Mouse (Mus musculus) CH12.LX (cell line): ENCODE measurements at regions not wholly inside any gene's neighbourhood (a gene's known extent, or its start where the extent isn't known, plus 50 kb on each side); places are given as distances from the start of the nearest gene placed in this dataset.

Source experiments
- DNase-seq: peaks from one replicate; pipeline ENCODE4 v3.0.0-alpha.2; 2013; ENCODE audit errors: extremely low read depth
- H3K27ac ChIP-seq: 2 replicates; pipeline ENCODE4 v1.5.1; 2012; ENCODE audit warnings: low read depth, mild to moderate bottlenecking, control low read depth, moderate library complexity; ENCODE audit not compliant: insufficient read depth
- H3K27me3 ChIP-seq: replicated peaks from 2 replicates; pipeline ENCODE3; 2012; ENCODE audit warnings: inconsistent platforms
- H3K36me3 ChIP-seq, 2 experiments: replicated peaks in 1 of 2; 2 replicates each; pipeline versions ENCODE3 to v1.6.1; 2012; ENCODE audit warnings: inconsistent platforms in 1 of 2, low read length in 1 of 2, mild to moderate bottlenecking in 1 of 2, mixed read lengths in 1 of 2, moderate library complexity in 1 of 2; ENCODE audit not compliant: control insufficient read depth in 1 of 2, insufficient read depth in 1 of 2
- H3K4me1 ChIP-seq, 2 experiments: 2 replicates each; pipeline ENCODE4 v1.6.1; 2012; ENCODE audit warnings: inconsistent platforms in 1 of 2, moderate library complexity in 1 of 2; ENCODE audit not compliant: insufficient read depth in 2 of 2, control insufficient read depth in 1 of 2
- H3K4me2 ChIP-seq: 2 replicates; pipeline ENCODE4 v1.6.1; 2012; ENCODE audit warnings: low read depth, mild to moderate bottlenecking, control low read depth; ENCODE audit not compliant: poor library complexity, insufficient read depth, severe bottlenecking
- H3K4me3 ChIP-seq, 3 experiments: fragments of 150-350 bp in 1 of 3; sonication (generic) in 1 of 3; replicated peaks in 1 of 3; 2 replicates each; pipeline versions ENCODE3 to v1.5.1; 2011 to 2012; ENCODE audit warnings: low read depth in 2 of 3, low read length in 2 of 3, mild to moderate bottlenecking in 2 of 3, moderate library complexity in 2 of 3, control low read depth in 1 of 3, improper control_type of control experiment in 1 of 3, inconsistent platforms in 1 of 3, mixed read lengths in 1 of 3; ENCODE audit not compliant: poor library complexity in 1 of 3
- H3K79me2 ChIP-seq: replicated peaks from 2 replicates; pipeline ENCODE4 v1.6.1; 2012; ENCODE audit warnings: mild to moderate bottlenecking, moderate library complexity; ENCODE audit not compliant: control insufficient read depth, poor library complexity, insufficient read depth, severe bottlenecking; ENCODE audit errors: extremely low read depth
- H3K9ac ChIP-seq: 2 replicates; pipeline ENCODE4 v1.6.1; 2012; ENCODE audit warnings: low read depth, mild to moderate bottlenecking, control low read depth, moderate library complexity; ENCODE audit not compliant: insufficient read depth
- H3K9me3 ChIP-seq: replicated peaks from 2 replicates; pipeline ENCODE3; 2012; ENCODE audit warnings: low read length, inconsistent platforms, mixed read lengths
- E2F4 ChIP-seq: IDR thresholded peaks from 2 replicates; pipeline ENCODE4 v1.6.1; 2011; ENCODE audit warnings: low read depth, low read length, improper control_type of control experiment; ENCODE audit not compliant: insufficient replicate concordance
- HCFC1 ChIP-seq: IDR thresholded peaks from 2 replicates; pipeline ENCODE4 v1.6.1; 2012; ENCODE audit warnings: low read depth, mild to moderate bottlenecking, inconsistent platforms, low read length, improper control_type of control experiment
- JUN ChIP-seq: IDR thresholded peaks from 2 replicates; pipeline ENCODE4 v1.6.1; 2011; ENCODE audit warnings: low read depth, mild to moderate bottlenecking, low read length, improper control_type of control experiment, moderate library complexity; ENCODE audit not compliant: insufficient read depth
- KAT2A ChIP-seq: IDR thresholded peaks from 2 replicates; pipeline ENCODE4 v1.6.1; 2012; ENCODE audit warnings: low read length, improper control_type of control experiment, inconsistent platforms; ENCODE audit not compliant: insufficient replicate concordance
- MAFK ChIP-seq: IDR thresholded peaks from 2 replicates; pipeline ENCODE4 v1.6.1; 2011; ENCODE audit warnings: low read length, improper control_type of control experiment; ENCODE audit not compliant: insufficient replicate concordance
- MAZ ChIP-seq: IDR thresholded peaks from 2 replicates; pipeline ENCODE4 v1.6.1; 2012; ENCODE audit warnings: low read depth, mild to moderate bottlenecking, inconsistent platforms, low read length, improper control_type of control experiment, moderate library complexity
- NELFE ChIP-seq: IDR thresholded peaks from 2 replicates; pipeline ENCODE4 v1.6.1; 2011; ENCODE audit warnings: low read depth, low read length, improper control_type of control experiment
- PAX5 ChIP-seq: IDR thresholded peaks from 2 replicates; pipeline ENCODE4 v1.6.1; 2012; ENCODE audit warnings: low read length, inconsistent platforms, mixed read lengths
- RAD21 ChIP-seq: IDR thresholded peaks from 2 replicates; pipeline ENCODE4 v1.6.1; 2011; ENCODE audit warnings: low read depth, mild to moderate bottlenecking, low read length, improper control_type of control experiment, moderate library complexity
- RCOR1 ChIP-seq: conservative IDR thresholded peaks from 2 replicates; pipeline ENCODE4 v1.6.1; 2012; ENCODE audit warnings: low read depth, mild to moderate bottlenecking, inconsistent platforms, low read length, improper control_type of control experiment
- SIN3A ChIP-seq: IDR thresholded peaks from 2 replicates; pipeline ENCODE4 v1.6.1; 2012; ENCODE audit warnings: low read length, improper control_type of control experiment, inconsistent platforms
- SMC3 ChIP-seq: IDR thresholded peaks from 2 replicates; pipeline ENCODE4 v1.6.1; 2011; ENCODE audit warnings: low read depth, low read length, improper control_type of control experiment
- TCF12 ChIP-seq: IDR thresholded peaks from 2 replicates; pipeline ENCODE4 v1.6.1; 2014; ENCODE audit warnings: low read depth, mild to moderate bottlenecking, inconsistent platforms, low read length, improper control_type of control experiment
- USF2 ChIP-seq: conservative IDR thresholded peaks from 2 replicates; pipeline ENCODE4 v1.6.1; 2011; ENCODE audit warnings: low read depth, low read length, improper control_type of control experiment
- ZC3H11A ChIP-seq: IDR thresholded peaks from 2 replicates; pipeline ENCODE4 v1.6.1; 2012; ENCODE audit warnings: low read depth, mild to moderate bottlenecking, inconsistent platforms, low read length, improper control_type of control experiment
- ZMIZ1 ChIP-seq: IDR thresholded peaks from 2 replicates; pipeline ENCODE4 v1.6.1; 2012; ENCODE audit warnings: low read depth, mild to moderate bottlenecking, inconsistent platforms, low read length, improper control_type of control experiment
- dilution Hi-C: fragments of 300-500 bp; cut with MboI; formaldehyde crosslinking; loops from 2 replicates; pipeline ENCODE4 v1.14.3; 2020; ENCODE audit warnings: low sequenced_read_pairs; ENCODE audit not compliant: extremely low pct_unique_long_range_greater_than_20kb, extremely low pct_ligation_motif_present
- in situ Hi-C: fragments of 300-500 bp; cut with MboI; formaldehyde crosslinking; loops from 3 replicates; pipeline ENCODE4 v1.14.3; 2019; ENCODE audit warnings: low sequenced_read_pairs, low pct_ligation_motif_present, low pct_unique_long_range_greater_than_20kb, mixed read lengths

DNA sequence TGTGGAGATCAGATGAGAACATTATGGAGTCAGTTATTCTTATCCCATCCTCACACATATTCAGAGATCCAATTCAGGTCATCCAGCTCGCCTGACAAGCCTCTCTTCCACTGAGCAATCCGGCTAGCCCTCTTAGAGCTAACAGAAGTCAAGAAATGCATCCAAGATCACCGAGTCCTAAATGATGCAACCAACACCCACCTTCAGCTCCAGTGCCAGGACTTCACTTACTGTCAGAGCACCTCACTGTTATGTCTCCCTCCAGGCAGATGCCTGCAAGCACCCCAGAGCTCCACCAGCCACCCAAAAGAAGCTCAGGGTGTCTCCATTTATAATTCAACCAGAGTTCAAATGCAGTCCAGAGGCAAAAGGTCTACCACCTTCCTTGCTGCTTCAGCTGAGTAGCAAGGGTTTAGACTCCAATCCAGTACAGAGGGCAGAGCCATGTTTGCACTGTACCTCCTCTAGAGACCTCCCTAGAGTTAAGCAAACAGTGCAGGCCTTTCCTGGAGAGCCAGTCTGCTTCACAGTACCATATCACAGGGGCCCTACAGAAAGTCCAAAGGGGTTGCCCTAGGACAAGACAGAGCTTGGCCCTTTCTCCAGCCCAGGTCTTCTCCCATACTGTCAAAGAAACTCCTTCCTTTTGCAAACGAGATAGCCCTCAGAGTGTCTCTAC lies 106.3 kb downstream of the Gm10604 start:
- TF ChIP-seq MAFK, result no peak
- no peak for TF ChIP-seq SMC3
- TF ChIP-seq TCF12, result no peak
- TF ChIP-seq MAZ, result no peak
- no peak for TF ChIP-seq HCFC1
- no peak for TF ChIP-seq SIN3A
- no peak for TF ChIP-seq RAD21
- no peak for TF ChIP-seq E2F4
- Histone ChIP-seq H3K27me3 (no peaks in the 10 kb centered on the region), H3K27ac (no peak overlapping the region), H3K4me1 (peaks cover 0 to 13% of the 10 kb centered on the region in 2 experiments; a peak in 2 of 4 replicates), H3K9me3 (no peaks in the 10 kb centered on the region), H3K79me2 (no peaks in the 10 kb centered on the region), H3K9ac (no peak overlapping the region), H3K36me3 (no peaks in the 10 kb centered on the region), H3K4me2 (no peak overlapping the region), H3K4me3 (no peak overlapping the region)
- dilution Hi-C loops, result no loop called here
- in situ Hi-C loops, result no loop called here
- DNase-seq, result no peak

GRCm38 (mm10) chr4:11872036-11872435 lies 109.0 kb downstream of the Gm10604 start:
- Histone ChIP-seq H3K4me2 (no peak overlapping the region), H3K27me3 (no peaks in the 10 kb centered on the region)
- in situ Hi-C loops, result no loop called here
- no peak for DNase-seq
- dilution Hi-C loops, result no loop called here
- TF ChIP-seq HCFC1 (no peak), ZC3H11A (no peak), TCF12 (no peak), ZMIZ1 (no peak), PAX5 (no peak), JUN (no peak), MAFK (no peak), NELFE (no peak), SIN3A (no peak), SMC3 (no peak), USF2 (no peak), KAT2A (no peak), RCOR1 (no peak)
- TF ChIP-seq, all 38 proteins: peak for 0
- Histone ChIP-seq H3K36me3 (no peaks in the 10 kb centered on the region), H3K79me2 (no peaks in the 10 kb centered on the region), H3K9ac (no peak overlapping the region), H3K9me3 (no peaks in the 10 kb centered on the region), H3K4me3 (no peak overlapping the region), H3K27ac (no peak overlapping the region), H3K4me1 (peaks cover 0 to 13% of the 10 kb centered on the region in 2 experiments; a peak in 2 of 4 replicates)
